In the genomic region with DNA sequence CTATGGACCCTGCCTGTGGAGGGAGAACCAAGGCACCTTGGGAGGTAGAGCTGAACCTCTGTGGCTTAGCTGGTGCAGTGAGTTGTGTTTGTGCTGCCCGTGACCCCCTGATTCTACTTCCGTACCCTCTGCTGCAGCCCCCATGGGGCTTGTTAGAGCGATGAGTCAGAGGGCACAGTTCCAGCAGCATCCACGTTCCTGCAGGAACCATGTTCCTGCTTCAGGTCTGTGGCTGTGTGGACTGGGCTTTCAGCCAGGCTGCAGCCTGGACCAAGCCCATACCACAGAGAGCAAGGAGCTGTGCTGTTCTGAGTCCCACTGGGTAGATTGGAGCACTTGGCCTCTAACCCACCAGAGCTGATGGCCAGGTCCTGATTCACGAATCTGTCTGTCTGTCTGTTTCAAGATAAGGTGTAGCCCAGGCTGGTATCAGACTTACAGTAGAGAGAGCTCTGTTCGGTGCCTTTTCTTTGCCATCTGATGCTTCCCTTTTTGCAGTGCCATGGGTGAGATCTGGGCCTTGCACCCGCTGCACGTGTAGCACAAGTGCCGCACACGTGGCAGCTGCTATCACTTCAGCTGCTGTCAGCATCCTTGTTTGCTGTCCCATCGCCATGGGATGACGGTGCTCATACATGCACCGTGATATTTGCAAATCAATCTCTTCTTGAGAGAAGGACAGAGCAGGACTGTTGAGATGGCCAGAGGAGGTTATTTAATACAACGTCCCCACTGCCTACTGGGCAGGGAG, we compare ENCODE assay signal across 8 mouse cellular contexts. TPM values are rescaled to one million over a fixed set of nuclear protein-coding genes. Genes with fewer than 3 reads are reported as not detected.
DNase-seq lines count a peak whose midpoint lies in the region; ATAC-seq lines count a peak whose summit lies in the region.

No protein-coding gene starts in this region.

- H3K9me3 ChIP-seq in hindbrain, embryonic 16.5 days (ENCODE audit: control insufficient read depth, low read length), result no peaks in the 10 kb centered on the region
- no peaks in the 10 kb centered on the region for H3K9me3 ChIP-seq in hindbrain, embryonic 11.5 days (ENCODE audit: control insufficient read depth, low read length)
- no peaks in the 10 kb centered on the region for H3K9me3 ChIP-seq in intestine, embryonic 15.5 days

- H3K27me3 ChIP-seq in hindbrain, embryonic 16.5 days (replicated peaks; ENCODE audit: control insufficient read depth, insufficient read depth, low read length), result no peaks in the 10 kb centered on the region
- H3K27me3 ChIP-seq in hindbrain, embryonic 11.5 days (ENCODE audit: control insufficient read depth, insufficient read depth, low read length), result no peaks in the 10 kb centered on the region
- no peaks in the 10 kb centered on the region for H3K27me3 ChIP-seq in intestine, embryonic 15.5 days (replicated peaks)

- H3K36me3 ChIP-seq in hindbrain, embryonic 16.5 days (ENCODE audit: control insufficient read depth, insufficient read depth, low read length), result no peaks in the 10 kb centered on the region
- H3K36me3 ChIP-seq in hindbrain, embryonic 11.5 days (ENCODE audit: control insufficient read depth, insufficient read depth, low read length), result no peaks in the 10 kb centered on the region
- H3K36me3 ChIP-seq in intestine, embryonic 15.5 days, result no peaks in the 10 kb centered on the region

- H3K4me1 ChIP-seq in hindbrain, embryonic 16.5 days (ENCODE audit: control insufficient read depth, insufficient read depth, low read depth, low read length), result peaks cover 52% of the 10 kb centered on the region
- H3K4me1 ChIP-seq in hindbrain, embryonic 11.5 days (replicated peaks; ENCODE audit: control insufficient read depth, insufficient read depth, low read length), result no peaks in the 10 kb centered on the region
- peaks cover 65% of the 10 kb centered on the region for H3K4me1 ChIP-seq in intestine, embryonic 15.5 days (replicated peaks)

- no peak overlapping the region for H3K27ac ChIP-seq in hindbrain, embryonic 16.5 days (ENCODE audit: low read depth, low read length)
- no peak overlapping the region for H3K27ac ChIP-seq in hindbrain, embryonic 11.5 days (ENCODE audit: low read depth, low read length)
- H3K27ac ChIP-seq in intestine, embryonic 15.5 days, result peak overlapping the region; percentile 70

- 72% methylated on average over 14 of the region's 14 CpGs for WGBS in hindbrain, embryonic 16.5 days
- WGBS in hindbrain, embryonic 11.5 days, result 85% methylated on average over 14 of the region's 14 CpGs
- WGBS in intestine, embryonic 15.5 days, result 68% methylated on average over 14 of the region's 14 CpGs

- no peak for DNase-seq in hindbrain, embryonic 11.5 days (ENCODE audit: low spot score)
- DNase-seq in Muller cell, postnatal 12 days (ENCODE audit: inconsistent ontology term), result peak; percentile 65
- DNase-seq in cerebellum, adult 9-11 months, result peak; percentile 74
- DNase-seq in layer of hippocampus, postnatal 10 days (ENCODE audit: low spot score in 2 of 2), result no peak
- DNase-seq in right cerebral cortex, postnatal 4 days, result no peak
- DNase-seq in retina, postnatal 1 day, result no peak

- H3K4me3 ChIP-seq in hindbrain, embryonic 16.5 days (ENCODE audit: low read length), result no peak overlapping the region
- no peak overlapping the region for H3K4me3 ChIP-seq in hindbrain, embryonic 11.5 days (ENCODE audit: low read depth, low read length)
- H3K4me3 ChIP-seq in intestine, embryonic 15.5 days (replicated peaks), result no peak overlapping the region

- H3K9ac ChIP-seq in hindbrain, embryonic 16.5 days (ENCODE audit: low read depth, low read length), result peak overlapping the region; percentile 35; the same call in 1 of the 2 replicates
- no peak overlapping the region for H3K9ac ChIP-seq in hindbrain, embryonic 11.5 days (ENCODE audit: low read depth, low read length)
- H3K9ac ChIP-seq in intestine, embryonic 15.5 days, result no peak overlapping the region

- no peak for ATAC-seq in hindbrain, embryonic 16.5 days
- no peak for ATAC-seq in hindbrain, embryonic 11.5 days (ENCODE audit: low FRiP score)
- ATAC-seq in intestine, embryonic 15.5 days, result 0 out of 2 replicates have a peak, but pooled peaks have one; percentile 22

- no peak overlapping the region for H3K4me2 ChIP-seq in hindbrain, embryonic 16.5 days (ENCODE audit: low read length)
- H3K4me2 ChIP-seq in hindbrain, embryonic 11.5 days (replicated peaks; ENCODE audit: low read depth, low read length), result no peak overlapping the region
- H3K4me2 ChIP-seq in intestine, embryonic 15.5 days (replicated peaks), result no peak overlapping the region

RNA-seq across cellular contexts. Expression of a gene that starts 50.5 kb away (rescaled TPM):
- polyA plus RNA-seq in hindbrain, embryonic 16.5 days (2015; fragmentation: Nextera tagmentation; extraction: Ambion mirVana), result 45.8 and 63.0 TPM in 2 replicates
- 83.1 and 89.8 TPM in 2 replicates for polyA plus RNA-seq in hindbrain, embryonic 11.5 days (2014; fragmentation: Nextera tagmentation; extraction: Ambion mirVana)
- 33.1 and 34.9 TPM in 2 replicates for polyA plus RNA-seq in intestine, embryonic 15.5 days (2015; fragmentation: Nextera tagmentation; extraction: Ambion mirVana)
- 10 to 100 TPM; 16.9 to 17.4 TPM for total RNA-seq in layer of hippocampus, postnatal 10 days (2021)

Comparison
In these comparisons a context has a peak if more than half of its experiments do, and no peak if none do; other contexts are left out.
1. DNase-seq: peak in Muller cell, postnatal 12 days (single experiment) and cerebellum, adult 9-11 months (single experiment); none in hindbrain, embryonic 11.5 days (single experiment), layer of hippocampus, postnatal 10 days (0 of 2), right cerebral cortex, postnatal 4 days (single experiment) and retina, postnatal 1 day (single experiment).